Mouse (Mus musculus) adrenal gland, postnatal 36 days (tissue): Measurements from ENCODE around the gene Gm8251. TPM values are rescaled to one million over a fixed set of nuclear protein-coding genes. Genes with fewer than 3 reads are reported as not detected.

Experiments used
- DNase-seq, 2 experiments: peaks; one replicate each; pipeline ENCODE4 v3.0.0; 2021; ENCODE audit warnings: mixed read lengths in 1 of 2
- long read RNA-seq, 2 experiments: library from polyadenylated mRNA; stranded (forward); transcript quantifications; one replicate each; pipeline ENCODE4 v2.0.0; 2021; ENCODE audit warnings: borderline sequencing depth in 2 of 2
- total RNA-seq, 2 experiments: library from RNA; stranded (reverse); gene quantifications; 2 replicates each; pipeline ENCODE4 v1.2.3; 2021

The Gm8251 gene
- under 1 TPM; 0.03 TPM for total RNA-seq
- long read RNA-seq, experiment 1: 0 reads
- long read RNA-seq, experiment 2: 0 reads

DNA sequence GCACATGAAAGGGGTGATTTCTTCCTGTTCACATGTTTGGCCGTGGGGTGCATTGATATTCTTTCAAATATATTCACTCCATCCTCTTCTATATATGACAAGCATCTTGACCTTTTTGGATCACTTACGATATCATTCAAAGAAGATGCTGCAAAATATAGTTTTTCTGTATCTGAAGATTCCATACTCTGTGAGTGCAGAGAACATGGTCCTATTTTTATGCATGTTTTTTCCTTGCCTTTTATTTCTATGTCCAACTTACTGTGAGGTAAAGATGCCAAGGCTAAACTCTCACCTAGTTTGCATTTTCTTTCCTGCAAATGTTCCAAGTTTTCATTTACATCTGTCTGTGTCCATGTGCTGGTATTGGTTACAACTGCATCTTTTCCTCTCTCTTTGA lies at the start of gene Gm8251:
TSS of gene Gm8251 (minus strand) at position 101 of the 400 bp plus-strand sequence.
- DNase-seq: no peak

DNA sequence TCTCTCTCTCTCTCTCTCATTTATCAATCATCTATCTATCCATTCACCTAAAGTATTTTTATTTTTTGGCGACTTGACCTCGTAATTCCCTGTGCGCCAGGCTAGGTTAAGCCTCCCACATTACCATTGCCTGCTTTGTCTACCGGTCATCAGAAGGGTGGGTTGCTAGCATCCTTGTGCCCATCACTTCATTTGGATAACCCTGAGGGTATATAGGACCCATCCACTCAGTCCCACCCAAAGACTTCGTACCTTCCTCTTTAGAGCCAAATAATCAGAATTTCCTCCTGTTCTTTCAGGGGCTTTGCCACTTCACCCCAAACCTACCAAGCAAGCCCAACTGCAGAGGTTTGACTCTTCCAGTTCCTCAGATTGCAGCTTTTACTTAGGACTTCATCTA lies 41.2 kb upstream of the Gm8251 start:
- no peak for DNase-seq

DNA sequence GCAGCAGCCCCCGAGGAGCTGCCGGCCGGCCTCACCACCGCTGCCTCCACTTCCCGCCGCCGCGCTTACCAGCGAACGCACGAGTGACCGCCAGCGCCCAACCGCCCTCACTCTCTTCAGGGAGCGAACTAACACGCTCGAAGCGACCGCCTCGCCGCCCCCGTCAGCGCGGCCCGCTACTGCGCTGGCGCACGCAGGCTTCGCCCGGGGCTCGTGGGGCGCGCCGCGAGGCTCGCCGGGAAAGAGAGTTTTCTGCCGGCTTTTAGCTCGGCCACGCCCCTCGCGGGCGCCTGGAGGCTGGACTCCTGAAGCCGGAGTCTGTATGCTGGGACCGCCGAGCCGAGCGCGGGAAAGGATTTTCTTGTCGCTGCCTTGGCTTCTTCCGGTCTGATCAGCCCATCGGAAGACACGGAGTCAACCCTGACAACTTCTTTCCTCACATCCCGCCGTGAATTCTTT lies 40.6 kb upstream of the Gm8251 start, which contains the start of gene Tex30:
TSS of gene Tex30 (minus strand) at position 183 of the 459 bp plus-strand sequence.
- peak; percentile 97 for DNase-seq

DNA sequence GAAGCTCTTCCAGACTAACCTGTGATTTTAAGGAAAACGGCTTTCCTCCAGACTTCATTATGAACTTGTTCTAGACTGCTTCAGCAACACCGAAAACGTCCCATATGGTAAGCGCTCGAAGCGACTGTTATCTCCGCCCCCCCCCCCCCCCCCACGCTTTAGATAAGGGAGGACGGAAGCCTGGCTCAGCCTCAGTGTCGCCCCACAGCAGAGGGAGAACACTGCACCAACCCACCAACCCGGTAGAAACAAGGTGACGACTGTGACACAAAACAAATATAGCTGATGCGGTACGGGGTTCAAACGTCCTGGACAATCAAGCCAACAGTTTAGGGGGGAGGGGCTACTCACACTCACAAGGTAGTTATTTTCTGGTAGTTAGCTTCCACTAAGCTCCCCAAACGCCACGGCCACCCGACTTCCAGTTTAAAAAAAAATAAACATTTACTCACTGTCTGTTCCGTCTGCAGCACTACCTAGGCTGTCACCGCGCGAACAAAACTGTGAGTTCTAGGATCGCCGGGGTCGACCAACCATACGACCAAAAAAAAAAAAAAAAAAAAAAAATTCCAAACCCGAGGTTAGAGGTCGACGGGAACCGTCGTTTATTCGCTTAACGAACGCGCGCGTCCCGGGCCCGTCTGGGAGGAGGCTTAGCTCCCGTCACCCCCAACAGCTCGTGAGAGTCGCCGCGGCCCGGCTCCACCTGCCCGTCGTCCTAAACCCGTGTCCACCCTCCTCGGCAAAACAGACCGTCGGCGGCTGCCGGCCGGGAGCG lies 39.9 kb upstream of the Gm8251 start:
- peak; percentile 20 to 32 for DNase-seq

DNA sequence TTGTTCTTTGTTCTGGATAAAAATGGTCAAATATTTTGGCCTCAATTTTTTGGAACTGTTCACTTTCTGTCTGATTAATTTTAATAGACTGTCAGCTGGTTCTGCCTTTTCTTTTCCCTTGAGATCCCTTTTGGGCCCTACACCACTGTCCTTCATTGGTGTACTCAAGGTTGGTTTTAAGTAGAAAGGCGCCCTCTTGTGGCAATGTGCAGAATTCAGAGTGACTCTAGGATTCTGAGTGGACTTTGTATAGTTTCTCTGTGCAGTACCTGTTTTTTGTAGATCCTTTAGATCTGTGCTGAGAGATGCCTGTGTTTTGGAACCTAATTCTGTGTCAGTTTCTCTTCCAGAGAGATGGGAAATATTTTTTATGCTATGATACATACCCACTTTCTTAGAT lies 2.9 kb upstream of the Gm8251 start:
- peak; percentile 63 to 70 for DNase-seq

DNA sequence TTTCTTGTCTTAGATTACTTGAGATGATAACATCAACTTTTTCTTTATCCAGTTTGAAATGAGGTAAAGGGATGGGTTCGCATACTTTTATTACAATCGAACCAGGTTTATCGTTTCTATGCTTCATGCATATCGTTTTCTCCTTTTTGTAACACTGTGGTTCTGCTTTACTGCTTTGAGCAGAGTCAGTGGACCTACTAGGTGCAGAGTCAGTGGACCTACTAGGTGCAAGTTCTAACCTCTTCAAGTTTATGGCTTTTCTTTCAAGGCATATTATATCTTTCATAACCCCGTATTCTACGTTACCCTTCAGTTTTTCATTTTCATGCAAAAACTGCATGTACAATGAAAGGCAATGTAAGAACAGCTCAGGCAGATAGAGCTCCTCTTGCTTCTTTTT lies 1.7 kb upstream of the Gm8251 start:
- DNase-seq: no peak

DNA sequence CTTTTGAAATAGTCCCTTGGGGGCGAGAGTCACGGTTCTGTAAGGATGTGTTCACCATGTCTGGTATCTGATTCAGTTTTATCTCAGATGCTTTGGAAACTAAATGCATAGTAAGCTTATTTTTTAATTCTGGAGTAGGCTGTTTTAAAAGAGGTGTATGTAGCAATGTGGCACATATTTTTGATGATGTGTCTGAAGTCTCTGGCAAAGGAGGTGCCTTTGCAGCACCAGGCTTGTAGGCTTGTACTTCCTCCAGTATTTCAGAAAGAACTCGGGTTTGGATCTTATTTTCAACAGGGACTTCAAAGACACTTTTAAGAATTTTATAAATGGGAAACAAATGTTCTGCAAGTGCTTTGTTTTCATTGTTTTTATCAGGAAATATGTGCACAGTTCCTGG lies 3.9 kb downstream of the Gm8251 start:
- DNase-seq: no peak

DNA sequence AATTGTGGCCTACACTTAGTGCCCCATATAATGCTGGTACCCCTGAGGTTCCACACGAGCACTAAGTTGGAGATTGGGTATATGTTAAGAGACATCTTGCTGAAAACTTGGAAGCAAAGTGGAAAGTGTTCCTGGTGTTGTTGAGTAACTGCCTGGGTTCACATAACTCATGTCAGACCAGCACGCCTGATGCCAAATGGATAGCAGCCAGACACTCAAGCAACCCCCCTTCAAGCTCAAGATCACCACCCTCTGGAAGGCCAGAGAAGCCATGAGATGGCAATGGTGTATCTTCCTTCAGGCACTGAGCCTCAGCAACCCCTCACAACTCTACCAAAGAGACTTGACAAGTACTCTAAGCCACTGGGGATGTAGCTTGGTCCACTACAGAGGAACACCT lies 15.2 kb downstream of the Gm8251 start:
- DNase-seq: peak; percentile 71 to 74

DNA sequence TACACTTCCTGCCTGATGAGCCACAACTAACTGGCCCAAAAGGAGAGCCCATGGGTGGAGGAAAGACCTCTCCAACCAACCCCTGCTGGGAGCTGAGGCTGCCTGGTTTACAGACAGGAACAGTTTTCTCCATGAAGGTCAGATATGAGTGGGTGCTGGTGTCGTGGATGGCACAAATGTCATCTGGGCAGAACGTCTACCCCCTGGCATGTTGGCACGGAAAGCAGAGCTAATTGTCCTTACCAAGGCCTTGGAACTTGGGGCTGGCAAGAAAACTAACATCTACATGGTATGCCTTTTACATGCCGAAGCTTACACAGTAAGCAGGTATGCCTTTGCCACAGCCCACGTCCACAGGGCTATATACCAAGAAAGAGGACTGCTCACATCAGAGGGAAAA lies 16.0 kb downstream of the Gm8251 start:
- DNase-seq: peak; percentile 61 to 66

DNA sequence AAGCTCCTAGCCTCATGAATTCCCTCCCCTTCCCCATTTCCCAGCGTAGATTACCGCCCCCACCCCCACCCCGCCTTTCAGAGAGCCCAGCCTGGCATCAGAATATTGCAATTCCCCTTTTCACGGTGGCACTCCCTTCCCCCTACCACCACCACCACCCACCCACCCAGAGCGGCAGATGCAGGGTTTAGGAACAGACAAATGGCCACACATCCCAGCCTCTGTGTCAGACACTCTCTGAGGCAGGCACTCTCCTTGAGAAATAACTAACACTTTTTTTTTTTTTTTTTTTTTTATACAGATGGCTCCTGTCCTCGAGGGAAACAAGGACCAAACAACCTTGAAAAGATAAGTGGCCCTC lies 19.2 kb downstream of the Gm8251 start:
- DNase-seq: no peak

DNA sequence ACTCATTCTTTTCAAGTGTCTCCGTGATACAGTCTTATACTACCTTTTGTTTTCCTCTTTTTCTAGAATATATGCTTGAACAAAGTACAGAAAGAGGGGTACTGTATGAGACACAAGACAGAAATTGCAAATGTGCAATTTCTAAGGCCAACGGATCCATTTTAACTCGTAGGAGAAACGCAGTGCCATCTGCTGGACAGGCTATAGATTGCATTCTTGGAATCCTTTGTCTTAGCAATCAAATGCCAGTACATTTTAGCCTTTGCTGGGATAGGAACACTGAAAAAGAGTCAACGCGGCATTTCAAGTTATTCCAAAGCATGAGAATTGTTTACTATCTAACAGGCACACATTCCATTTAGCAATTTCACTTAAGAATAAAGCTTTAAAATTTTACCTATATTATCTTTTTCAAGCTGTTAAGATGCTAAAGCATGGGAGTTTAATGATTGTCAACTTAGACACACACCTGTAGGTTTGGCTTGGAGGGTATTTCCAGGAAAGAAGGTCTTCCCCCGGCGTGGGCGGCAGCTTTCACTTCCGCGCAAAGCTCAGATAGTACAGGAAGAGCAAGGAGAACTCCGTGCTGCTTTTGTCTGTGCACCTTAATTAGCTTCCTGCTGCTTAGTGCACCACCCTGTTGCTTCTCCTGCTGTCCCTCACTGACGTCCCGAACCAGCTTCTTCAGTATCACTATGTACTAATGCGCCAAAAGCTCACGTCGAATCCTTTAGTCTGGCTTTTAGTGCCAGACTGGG lies 19.8 kb downstream of the Gm8251 start:
- peak; percentile 61 to 70 for DNase-seq

DNA sequence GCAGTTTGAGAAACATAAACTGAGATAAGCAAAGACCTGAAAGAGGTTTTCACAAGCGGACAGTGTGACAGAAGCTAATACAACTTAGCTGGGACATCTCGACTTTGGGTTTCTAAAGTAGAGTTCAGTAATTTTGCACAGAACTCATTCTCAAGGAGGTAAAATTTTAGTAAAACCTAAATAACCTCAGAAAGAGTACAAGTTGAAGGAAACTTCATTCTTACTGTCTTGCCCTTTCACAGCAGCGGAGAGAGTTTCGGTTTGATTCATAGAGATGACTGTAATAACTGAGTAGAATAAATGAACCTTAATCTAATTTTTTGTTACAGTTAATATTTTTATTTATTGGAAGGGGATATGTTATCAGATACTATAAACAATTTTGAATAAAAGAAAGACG lies 28.8 kb downstream of the Gm8251 start:
- no peak for DNase-seq

DNA sequence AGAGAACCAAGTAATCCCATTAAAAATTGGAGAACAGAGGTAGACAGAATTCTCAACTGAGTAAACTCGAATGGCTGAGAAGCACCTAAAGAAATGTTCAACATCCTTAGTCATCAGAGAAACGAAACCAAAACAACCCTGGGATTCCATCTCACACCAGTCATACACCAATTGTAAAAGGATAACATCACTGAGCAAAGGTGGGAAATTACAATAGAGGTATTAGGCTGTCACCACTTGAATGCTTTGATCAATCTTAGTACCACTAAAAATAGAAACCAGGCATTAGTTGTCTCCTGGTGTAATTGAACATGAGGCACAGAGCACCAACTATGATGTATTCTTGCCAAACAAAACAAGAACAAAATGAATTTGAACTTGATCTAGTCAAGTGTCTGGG lies 29.5 kb downstream of the Gm8251 start:
- no peak for DNase-seq

DNA sequence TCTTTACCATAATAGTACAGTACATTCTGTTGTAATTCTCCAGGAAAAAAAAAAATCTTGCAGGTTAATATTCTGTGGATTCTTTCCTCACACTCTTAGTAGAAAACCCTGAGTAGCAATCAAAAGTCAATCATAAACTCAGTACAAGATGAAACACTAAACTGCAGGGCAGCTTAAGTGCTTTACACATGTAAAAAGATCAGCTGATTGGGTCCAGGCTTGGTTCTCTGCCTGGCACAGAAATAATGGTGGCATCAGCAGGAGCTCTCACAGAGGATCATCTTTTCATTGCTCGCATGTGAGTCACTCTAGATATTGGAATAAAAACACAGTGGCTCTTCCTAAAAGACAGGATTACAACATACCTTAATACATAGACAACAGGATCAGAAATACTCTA lies 34.1 kb downstream of the Gm8251 start:
- DNase-seq: peak; percentile 13 to 32

DNA sequence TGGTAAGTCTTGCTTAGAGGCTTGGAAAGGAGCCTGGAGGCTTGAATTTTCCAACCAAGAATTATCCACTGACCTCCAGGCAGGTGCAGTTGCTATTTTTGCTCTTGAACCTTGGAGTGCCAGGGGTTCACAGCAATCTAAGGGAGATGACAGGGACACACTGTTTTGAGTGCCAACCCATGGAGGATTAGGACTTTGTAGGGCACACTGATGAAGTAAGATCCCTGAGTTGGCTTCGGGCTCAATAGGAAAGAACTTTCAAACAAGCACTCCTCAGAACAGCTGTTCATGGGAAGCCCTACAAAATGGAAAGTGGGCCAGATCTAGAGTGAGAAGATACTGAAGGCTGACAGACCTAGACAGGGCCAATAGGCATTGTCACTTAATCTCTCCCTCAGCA lies 39.1 kb downstream of the Gm8251 start:
- no peak for DNase-seq

DNA sequence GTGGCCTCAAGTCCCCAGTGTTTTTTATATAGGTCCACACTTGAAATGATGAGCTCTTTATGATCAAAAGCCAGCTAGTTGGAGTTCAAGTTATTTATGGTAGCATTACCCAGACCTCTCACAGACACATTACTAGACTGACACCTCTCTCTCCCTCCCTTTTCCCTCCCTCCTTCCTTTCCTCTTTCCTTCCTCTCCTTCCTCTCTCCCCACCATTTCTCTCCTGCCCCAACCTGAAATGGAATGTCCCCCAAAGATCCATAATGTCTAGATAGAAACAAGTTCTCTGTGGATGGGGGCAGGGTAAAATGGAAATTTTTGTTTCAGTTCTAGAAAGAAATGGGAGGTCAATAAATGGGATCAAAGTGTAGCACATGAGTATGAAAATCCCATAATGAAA lies 41.8 kb downstream of the Gm8251 start, which contains the start of gene Mettl21c:
TSS of gene Mettl21c (minus strand) at position 101 of the 400 bp plus-strand sequence.
- no peak for DNase-seq

DNA sequence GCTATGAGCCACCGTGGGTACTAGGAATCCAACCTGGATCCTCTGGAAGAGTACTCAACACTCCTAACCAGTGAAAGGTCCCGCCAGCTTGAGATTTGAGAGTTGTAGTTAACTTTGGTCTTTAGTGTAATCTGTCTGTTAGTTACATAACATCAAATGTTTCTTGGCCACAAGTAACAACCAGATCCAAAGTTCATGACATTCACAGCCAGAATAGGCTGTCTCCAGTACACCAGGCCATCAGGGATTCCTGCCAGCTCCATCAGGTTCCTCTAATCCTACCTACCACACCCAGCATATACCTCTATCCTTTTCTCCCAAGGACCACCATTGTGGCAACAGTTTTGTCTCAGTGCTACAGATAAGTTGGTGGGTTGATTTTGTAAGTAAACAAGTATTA lies 46.2 kb downstream of the Gm8251 start:
- peak in 1 of 2 experiments; percentile 14 for DNase-seq

Other genes with a start within 250 kb of the Gm8251 start
- 10 to 100 TPM; 57.0 to 58.8 TPM for gene Uxs1, start 234.1 kb downstream of the Gm8251 start, total RNA-seq
- gene Tpp2, start 128.3 kb downstream of the Gm8251 start, total RNA-seq: 10 to 100 TPM; 50.5 to 53.4 TPM
- not detected for gene Mettl21c, start 41.9 kb downstream of the Gm8251 start, total RNA-seq
- gene Tex30, start 40.5 kb upstream of the Gm8251 start, total RNA-seq: 10 to 100 TPM; 10.4 to 14.9 TPM
- gene Kdelc1, start 56.9 kb upstream of the Gm8251 start, total RNA-seq: 10 to 100 TPM; 16.3 to 20.8 TPM
- gene Bivm, start 57.0 kb upstream of the Gm8251 start, total RNA-seq: 10 to 100 TPM; 17.2 to 21.4 TPM
- 10 to 100 TPM; 17.8 to 18.9 TPM for gene Ercc5, start 85.8 kb upstream of the Gm8251 start, total RNA-seq
- gene Mettl21e, start 157.0 kb upstream of the Gm8251 start, total RNA-seq: not detected